Mouse (Mus musculus) lung, postnatal 0 days (tissue): ENCODE data around the gene Taar7a.
A peak's percentile ranks its signal among the peaks of the same experiment; 100 is the strongest.

Source experiments
- CTCF ChIP-seq: IDR thresholded peaks from 2 replicates; pipeline ENCODE4 v1.5.1; 2016; ENCODE audit warnings: antibody characterized with exemption, mild to moderate bottlenecking
- EP300 ChIP-seq: IDR thresholded peaks from 2 replicates; pipeline ENCODE4 v1.6.1; 2016; ENCODE audit warnings: antibody characterized with exemption, mild to moderate bottlenecking, control low read depth

DNA sequence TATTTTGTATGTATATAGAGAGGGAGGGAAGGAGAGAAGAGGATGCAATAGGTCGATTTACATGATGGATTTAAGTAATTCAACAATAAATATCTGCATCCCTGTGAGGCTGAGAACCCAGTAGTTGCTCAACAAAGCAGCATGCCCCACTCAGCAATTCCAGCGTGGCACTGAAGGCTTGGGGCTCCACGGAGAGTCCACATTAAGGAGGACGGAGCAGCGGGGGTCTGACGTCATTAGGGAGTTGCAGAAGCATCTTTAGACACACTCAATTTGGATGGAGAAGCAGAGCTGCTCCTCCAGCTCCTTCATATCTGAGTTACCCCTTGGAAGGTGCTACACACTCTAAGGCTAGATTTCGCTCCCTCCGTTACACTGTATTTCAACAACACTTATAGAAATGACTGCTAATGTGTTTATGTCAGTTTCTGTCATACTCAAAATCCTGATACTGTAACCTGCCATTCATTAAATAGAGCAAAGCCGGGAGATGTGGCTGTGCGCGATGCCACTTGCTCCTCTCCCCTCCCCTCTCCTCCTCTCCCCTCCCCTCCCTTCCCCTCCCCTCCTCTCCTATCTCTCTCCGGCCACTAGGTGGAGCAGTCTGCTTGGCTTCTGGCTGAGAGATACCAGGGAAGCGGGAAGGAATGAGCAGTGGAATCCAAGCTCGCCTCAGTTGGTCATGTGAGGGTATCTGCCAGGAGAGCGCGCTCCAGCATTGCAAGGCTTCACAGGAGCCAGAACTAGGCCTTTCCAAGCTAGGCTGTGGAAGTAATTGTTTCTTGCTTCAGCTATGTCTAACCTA, 14.2 kb downstream of the Taar7a start:
- TF ChIP-seq CTCF (peak; percentile 89), EP300 (no peak)
